Mouse (Mus musculus): Measurements from ENCODE around the gene Clk4. TPM values are rescaled to one million over a fixed set of nuclear protein-coding genes. Genes with fewer than 3 reads are reported as not detected.

Clk4 gene
- total and polyA plus RNA-seq, 3 experiments = 47.9 to 244 (median 61.0) TPM

DNA sequence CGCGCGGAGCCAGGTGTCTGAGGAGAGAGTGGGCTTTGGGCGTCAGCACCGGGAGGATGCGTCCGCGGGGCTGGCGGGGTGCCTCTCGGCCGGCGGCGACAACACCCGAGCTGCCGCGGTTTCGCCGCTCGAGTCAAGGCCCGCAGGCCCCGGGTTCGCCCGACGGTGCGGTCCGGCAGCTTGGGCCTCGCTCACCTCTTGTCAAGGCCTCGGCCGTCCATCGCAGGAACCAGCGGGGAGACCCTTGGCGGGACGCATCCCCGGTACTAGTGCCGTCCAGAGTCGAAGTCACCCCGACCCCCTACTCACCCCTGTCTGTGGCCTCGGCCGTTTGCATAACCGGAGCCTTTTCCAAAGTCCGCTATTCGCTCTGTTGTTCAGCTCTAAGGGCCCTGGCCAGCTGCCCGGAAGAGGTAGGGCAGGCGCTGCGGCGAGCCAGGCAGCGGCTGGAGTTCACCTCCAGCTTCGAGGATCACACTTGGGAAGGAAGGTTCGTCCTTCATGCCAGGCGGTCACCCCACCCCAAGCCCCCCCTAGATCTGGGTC, 1.8 kb downstream of the Clk4 start:
- Histone ChIP-seq H3K4me3 (ENCODE audit: control insufficient read depth in 1 of 2, insufficient read depth in 1 of 2, low read depth in 2 of 2, low read length in 2 of 2) (peak overlapping the region; percentile 71 to 79), H3K9me3 (replicated peaks; ENCODE audit: insufficient read depth, low read length) (no peaks in the 10 kb centered on the region)
- DNase-seq (ENCODE audit: low read depth, low spot score) = peak; percentile 66

DNA sequence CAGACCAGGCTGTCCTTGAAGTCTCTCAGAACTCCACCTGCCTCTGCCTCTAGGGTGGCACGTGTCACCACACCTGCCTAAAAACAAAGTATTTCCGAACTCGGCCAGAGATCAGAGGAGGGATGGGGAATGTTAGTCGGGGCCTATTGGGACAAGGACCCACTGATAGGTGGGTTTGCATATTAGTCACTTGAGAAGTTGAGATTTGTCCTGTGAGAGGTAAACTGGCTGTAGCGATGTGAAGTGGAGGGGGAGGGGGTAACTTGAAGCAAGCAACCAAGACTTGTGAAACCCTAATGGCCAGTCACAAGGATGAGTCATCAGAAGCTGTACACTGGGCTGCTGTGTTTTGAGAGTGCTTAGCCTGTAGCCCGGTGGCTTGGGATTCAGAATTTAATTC, 2.8 kb downstream of the Clk4 start:
- H3K27ac ChIP-seq (ENCODE audit: control insufficient read depth, low read depth, low read length) = peak overlapping the region; percentile 15; the same call in 1 of the 2 replicates
- H3K27me3 ChIP-seq (ENCODE audit: control insufficient read depth in 1 of 2, insufficient read depth in 2 of 2, low read length in 2 of 2) = no peaks in the 10 kb centered on the region
- peak overlapping the region; percentile 71 to 79 for H3K4me3 ChIP-seq (ENCODE audit: control insufficient read depth in 1 of 2, insufficient read depth in 1 of 2, low read depth in 2 of 2, low read length in 2 of 2)
- TF ChIP-seq ZKSCAN1 (IDR thresholded peaks at IDR 0.05; ENCODE audit: low read depth, low read length) = no peak
- peak; percentile 71 for TF ChIP-seq MAX (IDR thresholded peaks at IDR 0.05; ENCODE audit: low read length)
- peak; percentile 8; the same call in 1 of the 2 replicates for TF ChIP-seq SIN3A (IDR thresholded peaks at IDR 0.05; ENCODE audit: low read length)
- peak; percentile 86 for TF ChIP-seq JUND (IDR thresholded peaks at IDR 0.05; ENCODE audit: low read depth, low read length)
- peak; percentile 80 for TF ChIP-seq MXI1 (IDR thresholded peaks at IDR 0.05; ENCODE audit: low read depth, low read length)
- no peak for TF ChIP-seq MYC (IDR thresholded peaks at IDR 0.05; ENCODE audit: low read depth, low read length)
- TF ChIP-seq BHLHE40 (IDR thresholded peaks at IDR 0.05; ENCODE audit: borderline replicate concordance, low read depth, low read length) = peak; percentile 64
- peaks cover 23 to 33% of the 10 kb centered on the region in 2 experiments for H3K36me3 ChIP-seq (ENCODE audit: control insufficient read depth in 1 of 2, insufficient read depth in 2 of 2, low read length in 2 of 2)
- H3K9ac ChIP-seq (ENCODE audit: control insufficient read depth, low read depth, low read length, poor library complexity, severe bottlenecking) = peak overlapping the region; percentile 90
- H3K79me2 ChIP-seq (ENCODE audit: control insufficient read depth, insufficient read depth, low read length, poor library complexity) = peaks cover 40% of the 10 kb centered on the region
- no peaks in the 10 kb centered on the region for H3K9me3 ChIP-seq (replicated peaks; ENCODE audit: insufficient read depth, low read length)
- DNase-seq (ENCODE audit: low read depth, low spot score) = peak; percentile 78
- peaks cover 8 to 16% of the 10 kb centered on the region in 2 experiments for H3K4me1 ChIP-seq (ENCODE audit: control insufficient read depth in 1 of 2, insufficient read depth in 2 of 2, low read length in 2 of 2)

More for the DNA sequence above, 1.8 kb downstream of the Clk4 start:
- Histone ChIP-seq H3K27me3 (ENCODE audit: control insufficient read depth in 1 of 2, insufficient read depth in 2 of 2, low read length in 2 of 2) (no peaks in the 10 kb centered on the region), H3K9ac (ENCODE audit: control insufficient read depth, low read depth, low read length, poor library complexity, severe bottlenecking) (peak overlapping the region; percentile 90), H3K27ac (ENCODE audit: control insufficient read depth, low read depth, low read length) (peak overlapping the region; percentile 68), H3K4me1 (ENCODE audit: control insufficient read depth in 1 of 2, insufficient read depth in 2 of 2, low read length in 2 of 2) (peaks cover 8 to 16% of the 10 kb centered on the region in 2 experiments), H3K36me3 (ENCODE audit: control insufficient read depth in 1 of 2, insufficient read depth in 2 of 2, low read length in 2 of 2) (peaks cover 15 to 32% of the 10 kb centered on the region in 2 experiments), H3K79me2 (ENCODE audit: control insufficient read depth, insufficient read depth, low read length, poor library complexity) (peaks cover 39% of the 10 kb centered on the region)
- no peak for TF ChIP-seq MYB (IDR thresholded peaks at IDR 0.05; ENCODE audit: low read depth, low read length)
- no peak; the same call in none of the 2 replicates for TF ChIP-seq SIN3A (IDR thresholded peaks at IDR 0.05; ENCODE audit: low read length)
- TF ChIP-seq EP300 (IDR thresholded peaks at IDR 0.05; ENCODE audit: low read depth in 1 of 2, low read length in 2 of 2) = no peak
- TF ChIP-seq JUND (IDR thresholded peaks at IDR 0.05; ENCODE audit: low read depth, low read length) = no peak
- no peak for TF ChIP-seq MYC (IDR thresholded peaks at IDR 0.05; ENCODE audit: low read depth, low read length)
- TF ChIP-seq RCOR1 (IDR thresholded peaks at IDR 0.05; ENCODE audit: low read depth, low read length) = 0 out of 2 replicates have a peak, but pooled peaks have one; percentile 25
- TF ChIP-seq ZNF384 (IDR thresholded peaks at IDR 0.05; ENCODE audit: low read depth, low read length) = no peak
- TF ChIP-seq HCFC1 (IDR thresholded peaks at IDR 0.05; ENCODE audit: low read depth, low read length) = 0 out of 2 replicates have a peak, but pooled peaks have one; percentile 3
- no peak for TF ChIP-seq POLR2AphosphoS5 (IDR thresholded peaks at IDR 0.05; ENCODE audit: borderline replicate concordance, low read depth, low read length)
- no peak for TF ChIP-seq BHLHE40 (IDR thresholded peaks at IDR 0.05; ENCODE audit: borderline replicate concordance, low read depth, low read length)
- TF ChIP-seq ETS1 (IDR thresholded peaks at IDR 0.05; ENCODE audit: low read depth, low read length) = no peak
- no peak for TF ChIP-seq TCF12 (IDR thresholded peaks at IDR 0.05; ENCODE audit: low read depth, low read length)
- TF ChIP-seq POLR2AphosphoS2 (IDR thresholded peaks at IDR 0.05; ENCODE audit: low read length) = no peak
- no peak for TF ChIP-seq ZC3H11A (IDR thresholded peaks at IDR 0.05; ENCODE audit: low read depth, low read length)
- TF ChIP-seq MAX (IDR thresholded peaks at IDR 0.05; ENCODE audit: low read length) = no peak
- no peak; the same call in 1 of the 2 replicates for TF ChIP-seq CHD1 (IDR thresholded peaks at IDR 0.05; ENCODE audit: low read depth, low read length)
- TF ChIP-seq UBTF (IDR thresholded peaks at IDR 0.05; ENCODE audit: borderline replicate concordance, insufficient read depth, low read depth, low read length) = peak; percentile 83; the same call in 1 of the 2 replicates

Measured in MEL (cell line).